Comparison of ENCODE assay signal across 12 mouse cellular contexts in the genomic region with DNA sequence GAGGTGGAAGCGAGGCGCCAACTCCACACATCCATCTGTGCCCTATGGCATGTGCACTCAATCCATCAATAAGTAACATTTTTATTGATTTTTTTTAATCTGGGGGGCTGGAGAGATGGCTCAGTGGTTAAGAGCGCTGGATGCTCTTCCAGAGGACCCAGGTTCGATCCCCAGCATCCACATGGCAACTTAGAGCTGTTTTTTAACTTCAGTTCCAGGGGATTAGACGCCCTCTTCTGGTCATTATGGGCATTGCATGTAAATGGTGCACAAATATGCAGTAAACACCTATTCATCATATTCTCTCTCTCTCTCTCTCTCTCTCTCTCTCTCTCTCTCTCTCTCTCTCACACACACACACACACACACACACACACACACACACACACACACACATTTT. TPM values are rescaled to one million over a fixed set of nuclear protein-coding genes. Genes with fewer than 3 reads are reported as not detected.
DNase-seq lines count a peak whose midpoint lies in the region; ATAC-seq and TF ChIP-seq lines count a peak whose summit lies in the region.
"Had no signal": no experiment of that assay in that cellular context is flagged by ENCODE, and none has a peak within 500 bp of the region (broad histone marks: within the 10 kb centered on the region; RNA-seq: fewer than 3 reads in every experiment).

No protein-coding gene starts in this region.

- no peak overlapping the region for H3K27ac ChIP-seq in kidney, postnatal 0 days

- H3K4me3 ChIP-seq in kidney, postnatal 0 days (replicated peaks; ENCODE audit: low read depth, low read length), result no peak overlapping the region
- H3K4me3 ChIP-seq: myocyte had no signal

- TF ChIP-seq CTCF in kidney, postnatal 0 days (IDR thresholded peaks at IDR 0.05; ENCODE audit: low read depth), result peak; percentile 52

- WGBS in kidney, postnatal 0 days, result 82% methylated on average over 5 of the region's 5 CpGs

- no peak for ATAC-seq in kidney, postnatal 0 days (replicated peaks; ENCODE audit: low FRiP score, low read depth)

- H3K4me1 ChIP-seq in kidney, postnatal 0 days (replicated peaks; ENCODE audit: insufficient read depth, low read length), result 0 out of 2 replicates have a peak, but pooled peaks cover 3% of the 10 kb centered on the region

- no peak overlapping the region for H3K9ac ChIP-seq in kidney, postnatal 0 days (ENCODE audit: low read depth, low read length)

- DNase-seq in kidney, postnatal 0 days (ENCODE audit: low spot score), result no peak
- DNase-seq in kidney, adult 18-20 months, result no peak
- DNase-seq in thymus, postnatal 4 days, result peak; percentile 15
- DNase-seq in thymus, postnatal 10 days (ENCODE audit: low spot score in 2 of 2), result no peak
- DNase-seq in ZHBTc4 (ENCODE audit: low read depth, low spot score), result peak; percentile 59
- peak; percentile 26 for DNase-seq in testis, postnatal 14 days (ENCODE audit: low spot score)
- no peak for DNase-seq in urinary bladder, postnatal 4 days (ENCODE audit: low spot score in 2 of 2)
- no peak for DNase-seq in adrenal gland, postnatal 36 days
- DNase-seq: adrenal gland, adult 2 months; lung, adult 2 months; right cerebral cortex, postnatal 4 days had no signal

- H3K9me3 ChIP-seq in kidney, postnatal 0 days (replicated peaks; ENCODE audit: low read length), result no peaks in the 10 kb centered on the region

- H3K36me3 ChIP-seq in kidney, postnatal 0 days (ENCODE audit: insufficient read depth, low read length), result no peaks in the 10 kb centered on the region

- H3K4me2 ChIP-seq in kidney, postnatal 0 days (ENCODE audit: low read length), result no peak overlapping the region

- no peaks in the 10 kb centered on the region for H3K27me3 ChIP-seq in kidney, postnatal 0 days (ENCODE audit: insufficient read depth, low read length)

RNA-seq across cellular contexts. Expression of a gene that starts 43.7 kb away (rescaled TPM):
- polyA plus RNA-seq in kidney, postnatal 0 days (2015; fragmentation: Nextera tagmentation; extraction: Ambion mirVana), result 0.64 and 0.82 TPM in 2 replicates
- under 1 TPM; 0.43 to 0.63 TPM for total RNA-seq in adrenal gland, postnatal 36 days (2021)

Comparison
In these comparisons a context has a peak if more than half of its experiments do, and no peak if none do; other contexts are left out.
1. DNase-seq: peak in thymus, postnatal 4 days (single experiment), ZHBTc4 (single experiment) and testis, postnatal 14 days (single experiment); none in kidney, postnatal 0 days (single experiment), kidney, adult 18-20 months (single experiment), thymus, postnatal 10 days (0 of 2), urinary bladder, postnatal 4 days (0 of 2) and adrenal gland, postnatal 36 days (0 of 2).